Mouse (Mus musculus): ENCODE data around the gene Syne1.

DNA sequence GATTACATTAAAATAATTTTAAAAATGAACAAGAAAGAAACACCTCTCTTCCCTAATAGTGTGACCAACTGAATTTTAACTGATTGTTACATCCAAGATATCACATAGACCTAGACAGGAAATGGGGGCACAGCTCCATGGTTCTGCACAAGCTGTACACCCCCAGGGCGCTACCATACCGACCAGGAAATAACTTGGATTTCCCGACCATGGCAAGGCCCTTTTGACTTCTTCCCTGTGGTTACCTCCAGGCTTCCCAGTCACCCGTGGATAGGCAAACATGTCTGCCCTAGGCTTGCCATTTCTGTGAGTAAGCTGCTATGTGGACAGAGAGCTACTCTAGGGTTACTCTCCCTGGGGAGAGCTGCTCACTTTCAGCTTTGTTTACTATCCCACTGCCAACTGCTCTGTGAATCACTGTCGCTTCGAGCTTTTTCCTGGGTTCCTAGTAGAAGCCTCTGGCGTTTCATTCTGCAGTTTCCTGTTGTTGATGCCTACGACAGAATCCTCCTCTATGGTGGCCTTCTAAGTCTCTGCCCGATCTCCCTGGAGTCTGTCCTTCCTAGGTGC, 373.8 kb downstream of the Syne1 start:
- TF ChIP-seq CTCF (IDR thresholded peaks at IDR 0.05; ENCODE audit: low read depth) (no peak), EP300 (IDR thresholded peaks at IDR 0.05; ENCODE audit: low read depth) (no peak)

All from liver, postnatal 0 days (tissue).